Mouse (Mus musculus): ENCODE data around the gene Tom1. TPM values are rescaled to one million over a fixed set of nuclear protein-coding genes. Genes with fewer than 3 reads are reported as not detected.

The Tom1 gene
- polyA plus RNA-seq, 1 experiment from 2014 or later = 29.1 TPM

GRCm38 (mm10) chr8:75055673-75056072, 22.2 kb downstream of the Tom1 start:
- Histone ChIP-seq H3K9ac (ENCODE audit: low read depth, low read length) (no peak overlapping the region), H3K36me3 (ENCODE audit: control insufficient read depth, insufficient read depth, low read length) (0 out of 2 replicates have a peak, but pooled peaks cover 2% of the 10 kb centered on the region), H3K27ac (ENCODE audit: low read depth, low read length) (no peak overlapping the region), H3K4me3 (ENCODE audit: low read length) (no peak overlapping the region), H3K27me3 (ENCODE audit: control insufficient read depth, insufficient read depth, low read length) (no peaks in the 10 kb centered on the region), H3K4me2 (replicated peaks; ENCODE audit: low read depth, low read length) (no peak overlapping the region), H3K9me3 (ENCODE audit: control insufficient read depth, low read length) (no peaks in the 10 kb centered on the region), H3K4me1 (ENCODE audit: control insufficient read depth, insufficient read depth, low read length) (no peaks in the 10 kb centered on the region)
- WGBS = 86% methylated on average over 2 of the region's 2 CpGs
- no peak for ATAC-seq (ENCODE audit: low FRiP score, low TSS enrichment)

GRCm38 (mm10) chr8:75060022-75060421, 26.5 kb downstream of the Tom1 start:
- Histone ChIP-seq H3K9ac (ENCODE audit: low read depth, low read length) (no peak overlapping the region), H3K36me3 (ENCODE audit: control insufficient read depth, insufficient read depth, low read length) (peaks cover 2% of the 10 kb centered on the region; the same call in 1 of the 2 replicates), H3K27ac (ENCODE audit: low read depth, low read length) (no peak overlapping the region), H3K9me3 (ENCODE audit: control insufficient read depth, low read length) (no peaks in the 10 kb centered on the region), H3K27me3 (ENCODE audit: control insufficient read depth, insufficient read depth, low read length) (no peaks in the 10 kb centered on the region), H3K4me2 (replicated peaks; ENCODE audit: low read depth, low read length) (no peak overlapping the region), H3K4me1 (ENCODE audit: control insufficient read depth, insufficient read depth, low read length) (no peaks in the 10 kb centered on the region), H3K4me3 (ENCODE audit: low read length) (no peak overlapping the region)
- ATAC-seq (ENCODE audit: low FRiP score, low TSS enrichment) = no peak
- 89% methylated on average over 6 of the region's 6 CpGs for WGBS

- H3K36me3 ChIP-seq (ENCODE audit: control insufficient read depth, insufficient read depth, low read length) = peaks cover 2% of the 10 kb centered on the region; the same call in 1 of the 2 replicates
- WGBS = 91% methylated on average over 2 of the region's 2 CpGs
- H3K27ac ChIP-seq (ENCODE audit: low read depth, low read length) = no peak overlapping the region
- no peak overlapping the region for H3K4me2 ChIP-seq (replicated peaks; ENCODE audit: low read depth, low read length)
- no peak overlapping the region for H3K4me3 ChIP-seq (ENCODE audit: low read length)
- no peaks in the 10 kb centered on the region for H3K9me3 ChIP-seq (ENCODE audit: control insufficient read depth, low read length)
- H3K9ac ChIP-seq (ENCODE audit: low read depth, low read length) = no peak overlapping the region
- H3K4me1 ChIP-seq (ENCODE audit: control insufficient read depth, insufficient read depth, low read length) = no peaks in the 10 kb centered on the region
- H3K27me3 ChIP-seq (ENCODE audit: control insufficient read depth, insufficient read depth, low read length) = no peaks in the 10 kb centered on the region
- no peak for ATAC-seq (ENCODE audit: low FRiP score, low TSS enrichment)
Measured at GRCm38 (mm10) chr8:75060815-75061214, 27.3 kb downstream of the Tom1 start.

- no peaks in the 10 kb centered on the region for H3K4me1 ChIP-seq (ENCODE audit: control insufficient read depth, insufficient read depth, low read length)
- H3K27ac ChIP-seq (ENCODE audit: low read depth, low read length) = no peak overlapping the region
- ATAC-seq (ENCODE audit: low FRiP score, low TSS enrichment) = no peak
- 58% methylated on average over 3 of the region's 3 CpGs for WGBS
- no peak overlapping the region for H3K4me3 ChIP-seq (ENCODE audit: low read length)
- H3K27me3 ChIP-seq (ENCODE audit: control insufficient read depth, insufficient read depth, low read length) = no peaks in the 10 kb centered on the region
- no peak overlapping the region for H3K9ac ChIP-seq (ENCODE audit: low read depth, low read length)
- no peaks in the 10 kb centered on the region for H3K9me3 ChIP-seq (ENCODE audit: control insufficient read depth, low read length)
- no peak overlapping the region for H3K4me2 ChIP-seq (replicated peaks; ENCODE audit: low read depth, low read length)
- no peaks in the 10 kb centered on the region; the same call in 1 of the 2 replicates for H3K36me3 ChIP-seq (ENCODE audit: control insufficient read depth, insufficient read depth, low read length)
Measured at GRCm38 (mm10) chr8:75063290-75063689, 29.8 kb downstream of the Tom1 start.

- no peak overlapping the region for H3K9ac ChIP-seq (ENCODE audit: low read depth, low read length)
- no peaks in the 10 kb centered on the region; the same call in 1 of the 2 replicates for H3K36me3 ChIP-seq (ENCODE audit: control insufficient read depth, insufficient read depth, low read length)
- no peak overlapping the region for H3K4me3 ChIP-seq (ENCODE audit: low read length)
- H3K27me3 ChIP-seq (ENCODE audit: control insufficient read depth, insufficient read depth, low read length) = no peaks in the 10 kb centered on the region
- ATAC-seq (ENCODE audit: low FRiP score, low TSS enrichment) = no peak
- no peaks in the 10 kb centered on the region for H3K9me3 ChIP-seq (ENCODE audit: control insufficient read depth, low read length)
- no peaks in the 10 kb centered on the region for H3K4me1 ChIP-seq (ENCODE audit: control insufficient read depth, insufficient read depth, low read length)
- 86% methylated on average over 3 of the region's 3 CpGs for WGBS
- no peak overlapping the region for H3K27ac ChIP-seq (ENCODE audit: low read depth, low read length)
- H3K4me2 ChIP-seq (replicated peaks; ENCODE audit: low read depth, low read length) = no peak overlapping the region
Measured at GRCm38 (mm10) chr8:75064790-75065189, 31.3 kb downstream of the Tom1 start.

GRCm38 (mm10) chr8:75067287-75067686, 33.8 kb downstream of the Tom1 start:
- Histone ChIP-seq H3K27ac (ENCODE audit: low read depth, low read length) (no peak overlapping the region), H3K9ac (ENCODE audit: low read depth, low read length) (no peak overlapping the region), H3K27me3 (ENCODE audit: control insufficient read depth, insufficient read depth, low read length) (no peaks in the 10 kb centered on the region), H3K4me2 (replicated peaks; ENCODE audit: low read depth, low read length) (no peak overlapping the region), H3K9me3 (ENCODE audit: control insufficient read depth, low read length) (no peaks in the 10 kb centered on the region), H3K36me3 (ENCODE audit: control insufficient read depth, insufficient read depth, low read length) (no peaks in the 10 kb centered on the region; the same call in 1 of the 2 replicates), H3K4me1 (ENCODE audit: control insufficient read depth, insufficient read depth, low read length) (no peaks in the 10 kb centered on the region), H3K4me3 (ENCODE audit: low read length) (no peak overlapping the region)
- WGBS = 77% methylated on average over 6 of the region's 6 CpGs
- no peak for ATAC-seq (ENCODE audit: low FRiP score, low TSS enrichment)

GRCm38 (mm10) chr8:75070297-75070696, 36.8 kb downstream of the Tom1 start:
- no peak overlapping the region for H3K9ac ChIP-seq (ENCODE audit: low read depth, low read length)
- no peaks in the 10 kb centered on the region for H3K9me3 ChIP-seq (ENCODE audit: control insufficient read depth, low read length)
- H3K4me2 ChIP-seq (replicated peaks; ENCODE audit: low read depth, low read length) = no peak overlapping the region
- H3K36me3 ChIP-seq (ENCODE audit: control insufficient read depth, insufficient read depth, low read length) = no peaks in the 10 kb centered on the region; the same call in 1 of the 2 replicates
- no peaks in the 10 kb centered on the region for H3K27me3 ChIP-seq (ENCODE audit: control insufficient read depth, insufficient read depth, low read length)
- H3K27ac ChIP-seq (ENCODE audit: low read depth, low read length) = no peak overlapping the region
- no peaks in the 10 kb centered on the region for H3K4me1 ChIP-seq (ENCODE audit: control insufficient read depth, insufficient read depth, low read length)
- H3K4me3 ChIP-seq (ENCODE audit: low read length) = no peak overlapping the region
- ATAC-seq (ENCODE audit: low FRiP score, low TSS enrichment) = no peak
- 91% methylated on average over 1 of the region's 1 CpGs for WGBS

GRCm38 (mm10) chr8:75071627-75072346, 38.3 kb downstream of the Tom1 start:
- Histone ChIP-seq H3K4me1 (ENCODE audit: control insufficient read depth, insufficient read depth, low read length) (no peaks in the 10 kb centered on the region), H3K9ac (ENCODE audit: low read depth, low read length) (no peak overlapping the region), H3K4me3 (ENCODE audit: low read length) (no peak overlapping the region), H3K36me3 (ENCODE audit: control insufficient read depth, insufficient read depth, low read length) (no peaks in the 10 kb centered on the region; the same call in 1 of the 2 replicates), H3K27me3 (ENCODE audit: control insufficient read depth, insufficient read depth, low read length) (no peaks in the 10 kb centered on the region), H3K27ac (ENCODE audit: low read depth, low read length) (no peak overlapping the region), H3K9me3 (ENCODE audit: control insufficient read depth, low read length) (no peaks in the 10 kb centered on the region), H3K4me2 (replicated peaks; ENCODE audit: low read depth, low read length) (no peak overlapping the region)
- peak; percentile 85 for ATAC-seq (ENCODE audit: low FRiP score, low TSS enrichment)
- 27% methylated on average over 4 of the region's 4 CpGs for WGBS

- Histone ChIP-seq H3K9me3 (ENCODE audit: control insufficient read depth, low read length) (no peaks in the 10 kb centered on the region), H3K27me3 (ENCODE audit: control insufficient read depth, insufficient read depth, low read length) (no peaks in the 10 kb centered on the region), H3K27ac (ENCODE audit: low read depth, low read length) (no peak overlapping the region), H3K4me1 (ENCODE audit: control insufficient read depth, insufficient read depth, low read length) (no peaks in the 10 kb centered on the region), H3K4me2 (replicated peaks; ENCODE audit: low read depth, low read length) (no peak overlapping the region), H3K9ac (ENCODE audit: low read depth, low read length) (no peak overlapping the region), H3K36me3 (ENCODE audit: control insufficient read depth, insufficient read depth, low read length) (no peaks in the 10 kb centered on the region), H3K4me3 (ENCODE audit: low read length) (no peak overlapping the region)
- 79% methylated on average over 1 of the region's 1 CpGs for WGBS
- no peak for ATAC-seq (ENCODE audit: low FRiP score, low TSS enrichment)
Measured at GRCm38 (mm10) chr8:75074876-75075275, 41.4 kb downstream of the Tom1 start.
